ENCODE assay signal across 20 mouse cellular contexts in genomic region chr16:59089722-59090121, GRCm38 (mm10). TPM values are rescaled to one million over a fixed set of nuclear protein-coding genes. Genes with fewer than 3 reads are reported as not detected.
"Had no signal": no experiment of that assay in that cellular context is flagged by ENCODE, and none has a peak within 500 bp of the region (broad histone marks: within the 10 kb centered on the region; RNA-seq: fewer than 3 reads in every experiment).

Gene Olfr191, minus strand, starts transcription at chr16:59089822.

RNA-seq across cellular contexts. Expression of gene Olfr191, which starts in this region (rescaled TPM):
- polyA plus RNA-seq: cortical plate, adult 2 months; embryonic facial prominence, embryonic 10.5 days; embryonic facial prominence, embryonic 11.5 days; embryonic facial prominence, embryonic 12.5 days; embryonic facial prominence, embryonic 13.5 days; embryonic facial prominence, embryonic 14.5 days; embryonic facial prominence, embryonic 15.5 days; erythroblast, embryonic 14.5 days; forebrain, embryonic 10.5 days; forebrain, embryonic 11.5 days; forebrain, embryonic 12.5 days; forebrain, embryonic 13.5 days; forebrain, embryonic 14.5 days; forebrain, embryonic 15.5 days; forebrain, embryonic 16.5 days; forebrain, postnatal 0 days; frontal cortex, adult 2 months; gonadal fat pad, adult 2 months; heart, adult 2 months; heart, embryonic 10.5 days had no signal
